Mouse (Mus musculus): ENCODE measurements at regions not wholly inside any gene's neighbourhood (a gene's known extent, or its start where the extent isn't known, plus 50 kb on each side); places are given as distances from the start of the nearest gene placed in this dataset.

- TF ChIP-seq MAX (IDR thresholded peaks at IDR 0.05; ENCODE audit: low read depth) (no peak), POLR2A (IDR thresholded peaks at IDR 0.05; ENCODE audit: insufficient read length, low read depth) (no peak), POLR2AphosphoS2 (IDR thresholded peaks at IDR 0.05; ENCODE audit: insufficient read length, low read depth) (no peak), USF1 (IDR thresholded peaks at IDR 0.05; ENCODE audit: low read depth) (no peak), MYOD1 (IDR thresholded peaks at IDR 0.05; ENCODE audit: control insufficient read depth in 1 of 3, insufficient read length in 2 of 3, low read depth in 2 of 3) (no peak), REST (IDR thresholded peaks at IDR 0.05; ENCODE audit: insufficient read depth, insufficient read length) (no peak), TCF12 (IDR thresholded peaks at IDR 0.05; ENCODE audit: insufficient read depth, poor library complexity, severe bottlenecking) (no peak), E2F4 (IDR thresholded peaks at IDR 0.05; ENCODE audit: insufficient read depth) (no peak), CEBPB (IDR thresholded peaks at IDR 0.05; ENCODE audit: insufficient read depth, poor library complexity, severe bottlenecking) (no peak), TCF3 (IDR thresholded peaks at IDR 0.05; ENCODE audit: insufficient read length, low read depth) (no peak), SRF (IDR thresholded peaks at IDR 0.05; ENCODE audit: control insufficient read depth, insufficient read length, low read depth) (no peak)
Observed at GRCm38 (mm10) chr11:7533327-7533726, 319.6 kb upstream of the Igfbp3 start.
